Mouse (Mus musculus) liver, embryonic 14.5 days (tissue): ENCODE measurements at regions not wholly inside any gene's neighbourhood (a gene's known extent, or its start where the extent isn't known, plus 50 kb on each side); places are given as distances from the start of the nearest gene placed in this dataset.

Source experiments
- CTCF ChIP-seq: IDR thresholded peaks from 2 replicates; pipeline ENCODE4 v1.5.1; 2016; ENCODE audit warnings: antibody characterized with exemption, low read depth, control low read depth
- EP300 ChIP-seq: IDR thresholded peaks from 2 replicates; pipeline ENCODE4 v1.6.1; 2016; ENCODE audit warnings: antibody characterized with exemption, low read depth

GRCm38 (mm10) chr1:75895550-75895949 lies 349.5 kb downstream of the Slc4a3 start:
- no peak for TF ChIP-seq CTCF
- no peak for TF ChIP-seq EP300
